Mouse (Mus musculus) cerebellum, postnatal 36 days (tissue): Measurements from ENCODE around the gene Lrrfip2.

ENCODE experiments used
- DNase-seq, 2 experiments: peaks; one replicate each; pipeline ENCODE4 v3.0.0; 2021 to 2022; ENCODE audit warnings: mixed read lengths in 2 of 2

The Lrrfip2 gene

DNA sequence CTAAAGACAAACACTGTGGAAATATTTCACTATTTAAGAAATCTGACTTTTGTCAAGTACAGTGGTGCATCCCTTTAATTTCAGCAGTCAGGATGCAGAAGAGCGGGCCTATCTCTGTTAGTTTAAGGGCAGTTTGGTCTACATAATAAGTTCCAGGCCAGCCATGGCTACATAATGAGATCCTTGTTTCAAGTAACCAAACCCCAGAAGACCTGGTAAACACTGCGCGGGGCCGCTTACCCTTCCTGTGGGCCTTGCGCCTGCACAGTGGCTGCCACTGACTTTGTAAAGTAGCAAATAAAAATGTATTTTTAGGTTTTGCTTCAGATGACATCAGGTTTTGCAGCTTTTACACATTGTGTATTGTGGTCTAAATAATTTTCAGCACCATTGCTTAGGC is 106.0 kb downstream of the Lrrfip2 start:
- DNase-seq, result no peak

DNA sequence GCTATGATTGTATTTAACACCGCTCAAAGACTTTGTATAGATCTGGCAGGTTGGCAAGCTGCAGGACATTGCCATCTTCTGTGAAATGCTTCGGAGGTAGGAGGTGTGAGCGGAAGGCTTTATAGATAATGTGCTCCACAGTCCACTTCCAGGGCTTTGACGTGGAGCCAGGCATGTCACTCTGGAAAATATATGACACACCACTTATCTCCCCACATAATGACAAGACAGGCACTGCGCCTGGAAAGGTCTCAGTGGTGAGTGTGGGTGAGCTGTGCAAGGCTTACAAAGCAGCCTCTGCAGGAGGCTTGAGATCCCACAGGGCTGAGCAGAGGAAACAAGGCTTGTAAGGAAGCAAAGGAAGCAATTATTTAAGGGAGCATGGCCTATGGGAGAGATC is 111.1 kb downstream of the Lrrfip2 start:
- DNase-seq, result no peak

DNA sequence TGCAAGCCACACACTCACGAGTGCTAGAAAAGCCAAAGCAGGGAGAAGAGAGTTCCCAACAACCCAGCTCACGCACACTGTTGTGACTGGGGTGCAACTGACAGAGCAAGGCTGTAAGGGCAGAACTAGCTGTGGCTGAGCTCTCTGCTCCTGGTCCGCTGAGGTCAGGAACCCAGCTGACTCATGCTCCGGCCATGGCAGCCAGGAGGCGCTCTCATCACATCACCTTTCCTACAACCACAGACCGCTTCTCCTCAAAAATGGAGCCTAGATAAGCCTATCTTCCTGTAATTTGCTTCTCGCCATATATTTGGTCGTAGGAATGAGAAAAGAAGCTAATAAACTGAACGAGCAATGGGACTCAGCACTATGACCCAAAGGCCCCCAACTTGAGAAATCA is 117.3 kb downstream of the Lrrfip2 start:
- DNase-seq, result no peak

DNA sequence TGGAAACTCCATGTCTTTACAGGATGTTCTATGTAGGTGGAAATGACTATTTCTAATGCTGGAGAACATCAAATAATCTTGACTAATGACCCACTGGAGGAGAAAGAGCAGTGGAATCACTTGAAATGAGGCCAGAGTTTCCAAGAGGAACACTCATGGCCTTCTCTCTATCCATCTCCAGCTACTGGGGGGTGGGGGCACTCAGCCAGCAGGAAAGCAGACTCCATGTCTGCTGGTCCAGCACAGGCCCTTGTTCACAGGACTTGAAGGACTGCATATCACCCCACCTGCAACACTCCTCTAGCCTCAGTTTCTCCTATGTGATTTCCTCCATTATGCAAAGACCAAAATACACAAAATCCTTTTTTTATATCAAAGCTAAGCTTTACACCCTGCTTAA is 120.3 kb downstream of the Lrrfip2 start:
- DNase-seq, result no peak

DNA sequence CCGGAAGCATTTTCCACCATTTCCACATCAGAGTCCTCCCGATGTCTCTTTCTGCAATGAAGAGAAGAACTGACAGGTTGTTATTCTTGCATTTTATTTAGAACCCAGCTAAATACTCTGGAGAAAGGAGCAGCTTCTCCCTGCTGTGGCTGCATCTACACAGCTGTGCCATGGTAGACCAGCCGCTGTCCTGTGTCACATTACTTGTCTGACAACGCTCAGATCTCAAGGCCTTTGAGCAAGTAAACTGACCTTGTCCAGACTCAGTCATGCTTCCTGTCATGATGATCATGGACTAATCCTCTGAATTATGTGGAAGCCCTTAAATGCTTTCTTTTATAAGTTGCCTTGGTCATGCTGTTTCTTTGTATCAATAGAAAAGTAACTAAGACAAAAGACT is 122.4 kb downstream of the Lrrfip2 start:
- DNase-seq, result no peak

DNA sequence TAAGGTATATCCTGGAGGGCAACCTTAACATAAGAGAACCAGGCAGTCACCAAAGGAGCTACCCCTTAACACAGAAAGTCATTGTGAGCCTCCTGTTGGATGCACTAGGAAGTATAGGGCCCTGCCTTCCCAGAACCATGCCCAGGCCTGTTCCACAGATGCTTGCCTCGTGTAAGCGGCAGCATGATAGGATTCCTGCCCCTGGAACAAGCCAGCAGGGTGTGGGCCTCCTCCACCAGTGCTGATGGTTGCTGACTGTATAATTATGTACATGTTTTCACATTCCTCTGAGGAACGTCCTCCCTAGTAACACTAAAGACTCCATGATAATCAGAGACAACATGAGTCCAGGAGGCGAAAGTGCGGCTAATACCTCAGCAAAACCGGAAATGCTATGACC is 126.0 kb downstream of the Lrrfip2 start:
- DNase-seq, result no peak

DNA sequence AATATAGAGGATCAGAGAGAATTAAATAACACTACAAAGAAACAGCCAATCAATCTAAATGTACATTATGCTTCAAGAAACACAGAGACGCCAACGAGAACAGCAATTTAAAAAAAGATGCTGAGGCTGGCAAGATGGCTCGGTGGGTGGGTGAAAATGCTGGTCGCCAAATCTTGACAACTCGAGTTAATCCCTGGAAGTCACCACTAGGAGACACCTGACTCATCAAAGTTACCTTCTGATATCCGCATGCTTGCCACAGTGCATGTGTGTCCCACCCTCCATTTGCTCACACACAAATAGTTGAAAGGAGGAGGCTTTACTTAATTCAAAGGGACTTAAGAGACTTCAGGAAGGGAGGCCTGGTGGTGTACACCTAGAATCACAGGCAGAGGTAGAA is 128.2 kb downstream of the Lrrfip2 start:
- DNase-seq, result no peak

DNA sequence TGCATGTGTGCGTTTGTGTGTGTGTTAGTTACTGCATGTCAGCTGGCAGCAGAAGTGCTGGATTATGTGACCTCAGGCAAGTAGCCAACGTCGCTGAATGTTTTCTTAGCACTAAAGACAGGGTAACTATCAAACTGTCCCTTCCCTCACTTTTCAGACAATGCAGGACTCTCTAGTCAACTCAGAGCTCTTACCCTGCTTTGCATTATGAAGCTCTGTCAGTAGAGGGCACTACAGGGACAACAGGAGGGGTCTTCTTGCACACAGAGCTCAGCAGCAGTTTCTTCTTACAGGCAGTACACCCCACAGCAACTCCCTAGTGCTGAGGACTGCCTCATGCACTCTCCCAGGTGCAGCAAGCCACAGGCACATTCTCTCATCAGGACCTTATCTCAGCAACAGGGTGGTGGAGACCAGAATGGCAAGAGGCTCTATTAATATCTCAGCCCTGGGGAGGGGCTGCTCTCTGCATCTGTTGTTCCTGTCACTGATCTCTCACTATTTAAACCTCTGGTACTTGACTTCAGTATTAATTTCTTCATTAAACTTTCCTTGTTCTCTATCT is 130.4 kb downstream of the Lrrfip2 start:
- no peak for DNase-seq

DNA sequence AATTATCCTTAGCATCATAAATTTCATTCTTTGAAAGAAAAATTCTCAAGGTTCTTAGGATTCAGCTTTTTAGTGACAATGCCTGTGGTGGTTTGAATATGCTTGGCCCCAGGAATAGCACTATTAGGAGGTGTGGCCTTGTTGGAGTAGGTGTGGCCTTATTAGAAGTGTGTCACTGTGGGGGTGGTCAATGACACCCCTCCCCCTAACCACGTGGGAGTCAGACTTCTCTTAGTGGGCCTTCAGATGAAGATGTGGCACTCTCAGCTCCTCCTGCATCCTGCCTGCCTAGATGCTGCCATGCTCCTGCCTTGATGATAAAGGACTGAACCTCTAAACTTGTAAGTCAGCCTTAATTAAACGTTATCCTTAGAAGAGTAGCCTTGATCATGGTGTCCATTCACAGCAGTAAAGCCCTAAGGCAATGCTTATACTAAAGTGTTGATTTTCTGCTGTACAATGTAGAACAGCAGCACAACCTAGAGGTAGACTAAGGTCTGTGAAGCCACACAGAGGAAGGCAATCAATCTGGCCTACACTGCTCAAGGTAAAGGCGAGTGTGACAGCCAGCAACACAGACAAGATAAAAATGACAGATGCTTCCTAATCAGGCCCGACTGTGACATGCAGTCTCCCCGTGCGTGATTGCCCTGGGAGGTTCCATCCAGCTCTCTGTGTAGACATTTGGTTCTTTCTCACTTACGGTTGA is 134.9 kb downstream of the Lrrfip2 start:
- no peak for DNase-seq

DNA sequence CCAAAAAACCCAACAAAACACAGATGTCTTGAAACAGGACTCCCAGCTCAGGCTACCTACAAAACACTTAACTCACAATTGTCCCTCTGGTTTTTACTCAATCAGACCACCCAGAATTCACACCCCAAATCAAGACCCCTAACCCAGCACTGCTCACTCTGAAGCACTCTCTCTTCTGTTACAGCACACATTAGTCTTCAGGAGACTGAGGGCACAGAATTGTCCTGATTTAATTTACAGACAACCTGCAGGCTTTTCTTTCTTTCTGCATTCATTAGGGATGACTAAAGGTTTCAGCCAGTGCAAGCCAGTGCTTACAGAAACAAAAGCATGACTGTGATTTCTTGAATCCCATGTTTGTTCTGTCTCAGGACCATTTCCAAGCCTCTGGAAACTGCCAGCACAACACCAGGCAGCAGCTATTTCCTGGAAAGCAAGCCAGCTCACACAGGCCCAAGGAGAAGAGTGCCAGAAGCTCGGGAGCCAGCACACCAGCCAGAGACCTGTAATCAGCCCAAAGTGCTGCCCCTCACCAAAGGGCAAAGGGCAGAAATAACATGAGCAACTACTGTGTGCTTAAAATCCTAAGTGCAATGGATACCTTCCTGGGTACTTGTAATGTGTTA is 143.1 kb downstream of the Lrrfip2 start:
- DNase-seq, result no peak

DNA sequence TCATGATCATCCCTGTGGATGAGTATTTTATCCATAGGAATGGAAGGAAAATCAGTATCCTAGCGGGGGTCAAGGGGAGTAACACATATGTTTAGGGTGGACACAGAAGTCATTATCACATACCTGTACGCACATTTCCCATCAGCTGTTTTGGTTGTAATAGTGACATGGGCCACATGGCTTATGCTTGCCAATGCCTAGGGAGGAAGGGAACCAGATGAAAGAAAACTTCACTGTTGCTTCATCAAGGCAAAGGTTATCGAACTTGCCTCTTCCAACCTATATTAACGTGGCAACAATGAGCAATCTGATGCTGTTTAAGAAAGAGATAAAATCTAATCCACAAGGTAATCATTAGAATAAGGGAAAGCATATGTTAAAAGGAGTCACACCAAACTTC is 144.0 kb downstream of the Lrrfip2 start:
- DNase-seq, result no peak

DNA sequence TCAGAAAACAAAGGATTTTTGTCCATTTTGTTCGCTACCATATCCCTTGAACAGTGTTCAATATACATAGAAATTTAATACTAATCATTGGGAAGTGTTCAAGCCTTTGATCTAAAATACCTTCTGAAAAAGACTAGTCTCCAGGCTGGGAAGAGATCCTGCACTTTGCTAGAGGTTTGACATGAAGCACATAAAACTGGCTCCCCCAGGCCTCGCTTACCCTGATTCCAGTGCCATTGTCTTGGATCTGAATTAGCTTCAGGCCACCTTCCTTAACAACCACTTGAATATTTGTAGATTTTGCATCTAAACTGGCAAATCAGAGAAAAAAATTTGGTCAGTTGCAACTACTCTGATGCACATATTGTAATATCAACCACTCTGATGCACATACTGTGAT is 150.6 kb downstream of the Lrrfip2 start:
- no peak for DNase-seq

DNA sequence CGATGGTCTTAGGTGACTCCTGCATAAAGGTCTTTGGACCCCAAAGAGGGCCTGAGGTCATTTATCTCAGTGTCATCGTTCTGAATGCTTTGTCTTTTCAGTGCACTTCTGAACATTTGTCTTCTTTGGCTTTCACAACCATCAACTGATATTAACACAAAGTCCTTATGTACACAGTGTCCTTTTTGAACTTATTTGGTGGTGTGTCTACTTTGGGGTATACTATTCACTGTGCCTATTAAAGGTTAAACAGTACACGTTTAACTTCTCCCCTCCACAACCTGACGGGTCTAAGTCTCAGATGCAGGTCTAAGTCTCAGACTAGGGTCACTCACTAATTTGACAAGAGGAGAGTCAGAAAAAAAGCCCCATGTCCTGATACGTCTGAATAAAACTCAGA is 153.2 kb downstream of the Lrrfip2 start:
- no peak for DNase-seq

DNA sequence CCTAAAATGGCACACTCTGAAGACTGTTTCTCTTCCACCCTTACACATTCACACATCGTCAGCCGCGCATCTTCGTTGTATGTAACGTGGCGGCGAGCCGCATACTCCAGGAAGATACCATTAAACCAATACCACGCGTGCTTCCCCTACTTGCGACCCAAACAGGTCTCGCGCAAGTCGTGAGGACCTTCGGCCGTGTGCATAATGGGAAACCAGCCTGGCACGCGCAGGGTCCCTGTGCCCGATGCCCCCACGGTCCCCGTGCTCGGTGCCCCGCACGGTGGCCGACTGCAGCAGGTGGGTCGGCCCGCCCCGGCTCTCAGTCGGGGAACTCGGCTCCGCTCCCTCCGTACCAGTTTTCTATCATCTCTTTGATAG is 153.7 kb downstream of the Lrrfip2 start:
- DNase-seq, result no peak

DNA sequence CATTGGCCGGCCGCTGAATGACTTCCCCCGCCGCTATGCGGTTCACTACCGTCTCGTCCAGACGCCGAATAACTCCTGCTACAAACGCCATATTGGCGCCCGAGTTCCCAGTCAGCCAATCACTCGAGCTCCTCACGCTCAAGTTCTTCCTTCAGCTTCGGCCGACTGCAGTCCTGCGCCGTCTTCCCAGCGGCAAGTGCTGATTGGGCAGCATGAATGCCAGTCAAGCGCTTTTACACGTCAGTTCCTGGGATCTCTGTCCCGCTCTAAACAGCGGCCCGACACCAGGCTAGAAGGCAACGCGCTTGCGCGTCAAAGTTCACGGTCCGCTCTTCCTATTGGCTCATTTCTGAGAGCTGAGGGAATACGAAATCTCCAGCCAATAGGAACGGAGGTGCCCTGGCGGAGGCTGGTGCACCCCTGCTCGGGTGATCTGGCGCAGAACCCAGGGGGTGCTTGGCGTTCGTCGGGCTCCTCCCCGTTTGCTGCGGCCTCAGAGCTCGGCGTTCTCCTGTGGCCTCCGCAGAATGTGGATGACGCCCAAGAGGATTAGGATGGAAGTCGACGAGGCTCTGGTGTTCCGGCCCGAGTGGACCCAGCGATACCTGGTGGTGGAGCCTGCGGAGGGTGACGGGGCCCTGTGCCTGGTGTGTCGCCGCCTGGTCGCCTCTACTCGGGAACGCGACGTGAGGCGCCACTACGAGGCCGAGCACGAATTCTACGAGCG is 154.2 kb downstream of the Lrrfip2 start, which contains the start of the genes Mlh1 and Epm2aip1:
TSS of gene Mlh1 (minus strand) at position 358 of the 727 bp plus-strand sequence.
TSS of gene Epm2aip1 (plus strand) at position 496 of the 727 bp plus-strand sequence.
- DNase-seq, result peak; percentile 100

DNA sequence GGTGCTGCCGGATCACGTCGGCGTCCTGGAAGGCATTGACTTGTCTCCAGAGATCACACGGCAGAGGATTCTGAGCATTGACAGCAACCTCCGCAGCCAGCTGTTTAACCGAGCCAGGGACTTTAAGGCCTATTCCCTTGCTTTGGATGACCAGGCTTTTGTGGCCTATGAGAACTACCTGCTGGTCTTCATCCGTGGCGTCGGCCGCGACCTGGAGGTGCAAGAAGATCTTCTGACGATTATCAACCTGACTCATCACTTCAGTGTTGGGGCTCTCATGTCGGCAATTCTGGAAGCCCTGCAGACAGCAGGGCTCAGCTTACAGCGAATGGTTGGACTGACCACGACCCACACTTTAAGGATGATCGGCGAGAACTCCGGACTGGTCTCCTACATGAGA is 155.0 kb downstream of the Lrrfip2 start:
- DNase-seq, result peak in 1 of 2 experiments; percentile 21

DNA sequence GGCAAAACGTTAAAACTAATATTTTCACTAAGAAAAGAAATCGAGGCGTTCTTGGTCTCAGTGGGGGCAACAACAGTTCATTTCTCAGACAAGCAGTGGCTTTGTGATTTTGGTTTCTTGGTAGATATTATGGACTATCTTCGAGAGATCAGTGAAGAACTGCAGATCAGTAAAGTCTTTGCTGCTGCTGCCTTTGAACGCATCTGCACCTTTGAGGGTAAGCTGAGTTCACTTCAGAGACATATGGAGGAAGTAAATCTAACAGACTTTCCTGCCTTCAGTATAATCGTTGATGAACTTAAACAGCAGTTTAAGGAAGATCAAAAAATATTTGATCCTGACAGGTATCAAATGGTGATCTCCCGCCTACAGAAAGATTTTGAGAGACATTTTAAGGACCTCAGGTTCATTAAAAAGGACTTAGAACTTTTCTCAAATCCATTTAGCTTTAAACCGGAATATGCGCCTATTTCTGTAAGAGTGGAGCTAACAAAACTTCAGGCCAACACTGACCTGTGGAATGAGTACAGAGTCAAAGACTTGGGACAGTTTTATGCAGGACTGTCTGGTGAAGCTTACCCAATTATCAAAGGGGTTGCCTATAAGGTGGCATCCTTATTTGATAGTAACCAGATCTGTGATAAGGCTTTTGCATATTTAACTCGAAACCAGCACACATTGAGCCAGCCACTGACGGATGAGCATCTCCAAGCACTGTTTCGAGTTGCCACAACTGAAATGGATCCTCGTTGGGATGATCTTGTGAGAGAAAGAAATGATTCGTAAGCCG is 155.8 kb downstream of the Lrrfip2 start:
- no peak for DNase-seq

DNA sequence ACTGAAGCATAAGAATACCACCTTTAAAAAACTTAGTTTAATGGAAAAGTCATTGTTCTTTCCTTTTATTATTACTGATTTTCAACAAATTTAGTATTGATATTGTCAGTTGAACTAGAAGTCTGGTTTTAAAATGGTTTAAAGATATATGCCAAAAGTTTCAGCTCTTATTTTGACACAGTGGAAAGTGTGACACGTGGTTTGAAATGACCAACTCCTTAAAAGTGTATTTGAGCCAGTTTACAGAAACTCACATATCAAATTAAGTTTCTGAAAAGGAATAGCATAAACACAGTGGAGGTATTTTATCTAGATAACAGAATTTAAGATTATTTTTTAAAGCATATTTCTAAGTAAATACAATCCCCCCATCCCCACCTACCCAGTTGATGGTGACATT is 156.6 kb downstream of the Lrrfip2 start:
- no peak for DNase-seq

DNA sequence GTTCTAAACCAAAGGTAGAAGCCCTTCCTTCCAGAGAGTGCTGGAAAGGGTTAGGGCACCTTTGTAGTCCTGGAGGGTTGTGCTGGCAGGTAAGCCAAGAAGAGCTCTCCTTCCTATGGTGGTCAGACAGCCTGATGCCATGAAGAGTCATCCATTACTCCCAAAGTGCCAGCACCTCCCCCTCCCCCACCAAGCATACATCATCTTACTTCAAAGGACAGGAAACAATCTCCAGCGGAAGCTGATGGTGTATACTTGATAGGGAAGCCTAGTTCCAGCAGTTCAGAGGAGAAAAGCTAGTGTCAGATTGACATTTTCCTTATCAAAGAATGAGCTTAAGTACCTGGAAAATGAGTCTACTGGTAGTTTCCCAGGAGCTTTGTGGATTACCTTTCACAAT is 157.8 kb downstream of the Lrrfip2 start:
- no peak for DNase-seq
